Mouse (Mus musculus) kidney, adult 2 months (tissue): ENCODE data around the gene Nrros.

Source experiments
- CTCF ChIP-seq: fragments of 200-500 bp; conservative IDR thresholded peaks from 2 replicates; pipeline ENCODE4 v1.5.1; 2011; ENCODE audit warnings: low read depth, mild to moderate bottlenecking, control low read depth, low read length, moderate library complexity, mixed read lengths; ENCODE audit not compliant: insufficient read depth, insufficient read length
- POLR2A ChIP-seq: fragments of 200-500 bp; IDR thresholded peaks from one replicate; pipeline ENCODE4 v1.6.1; 2011; ENCODE audit warnings: low read depth, low read length, control low read depth

DNA sequence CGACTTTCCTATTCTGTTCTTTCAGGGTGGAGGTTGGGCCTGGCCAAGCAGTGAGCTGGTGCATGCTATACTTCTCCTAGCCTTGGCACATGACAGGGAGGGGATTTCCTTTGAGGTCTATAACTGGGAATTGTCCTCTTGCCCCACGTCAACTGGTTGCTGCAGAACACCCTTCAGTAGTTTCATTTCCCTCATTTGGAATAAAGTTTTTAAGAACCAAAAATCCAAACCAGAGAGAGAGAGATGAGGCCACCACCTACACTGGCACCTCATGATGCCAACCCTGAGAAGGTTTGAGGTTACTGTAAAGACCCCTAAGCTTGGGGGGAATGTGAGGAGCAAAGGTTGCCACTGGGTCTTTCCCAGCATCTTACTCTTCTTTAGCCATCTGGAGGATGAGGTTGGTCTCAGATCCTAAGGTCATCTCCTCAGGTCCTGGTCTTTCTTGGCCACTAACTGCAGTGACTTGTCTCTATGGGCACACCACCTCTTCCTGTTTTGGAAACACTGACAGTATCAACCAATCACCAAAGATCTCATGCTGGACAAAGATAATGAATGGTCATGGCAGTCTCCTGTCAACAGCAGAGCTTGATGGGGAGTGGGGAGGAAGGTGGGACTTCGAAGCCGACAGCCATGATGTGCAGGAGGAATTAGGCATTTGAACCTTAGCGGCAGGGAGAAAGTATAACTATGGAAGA is 5.8 kb upstream of the Nrros start:
- TF ChIP-seq POLR2A: no peak
- no peak for TF ChIP-seq CTCF
